Mouse (Mus musculus) liver, postnatal 0 days (tissue): ENCODE data around the gene Cdpf1.
A peak's percentile ranks its signal among the peaks of the same experiment; 100 is the strongest.

Experiments used
- CTCF ChIP-seq: sonication (generic); IDR thresholded peaks from 2 replicates; pipeline ENCODE4 v1.5.1; 2016; ENCODE audit warnings: antibody characterized with exemption, low read depth
- EP300 ChIP-seq: IDR thresholded peaks from 2 replicates; pipeline ENCODE4 v1.6.1; 2016; ENCODE audit warnings: antibody characterized with exemption, low read depth, mild to moderate bottlenecking

- no peak for TF ChIP-seq CTCF
- peak; percentile 49; the same call in 1 of the 2 replicates for TF ChIP-seq EP300
These were observed 20.6 kb upstream of the Cdpf1 start, which contains the start of gene Ttc38 for GRCm38 (mm10) chr15:85831954-85832590.
